Mouse (Mus musculus) layer of hippocampus, adult 9-10 months (tissue): Measurements from ENCODE around the gene Ccl24.

ENCODE experiments used
- DNase-seq: peaks from one replicate; pipeline ENCODE4 v3.0.0; 2022; ENCODE audit warnings: low spot score

Gene Ccl24

DNA sequence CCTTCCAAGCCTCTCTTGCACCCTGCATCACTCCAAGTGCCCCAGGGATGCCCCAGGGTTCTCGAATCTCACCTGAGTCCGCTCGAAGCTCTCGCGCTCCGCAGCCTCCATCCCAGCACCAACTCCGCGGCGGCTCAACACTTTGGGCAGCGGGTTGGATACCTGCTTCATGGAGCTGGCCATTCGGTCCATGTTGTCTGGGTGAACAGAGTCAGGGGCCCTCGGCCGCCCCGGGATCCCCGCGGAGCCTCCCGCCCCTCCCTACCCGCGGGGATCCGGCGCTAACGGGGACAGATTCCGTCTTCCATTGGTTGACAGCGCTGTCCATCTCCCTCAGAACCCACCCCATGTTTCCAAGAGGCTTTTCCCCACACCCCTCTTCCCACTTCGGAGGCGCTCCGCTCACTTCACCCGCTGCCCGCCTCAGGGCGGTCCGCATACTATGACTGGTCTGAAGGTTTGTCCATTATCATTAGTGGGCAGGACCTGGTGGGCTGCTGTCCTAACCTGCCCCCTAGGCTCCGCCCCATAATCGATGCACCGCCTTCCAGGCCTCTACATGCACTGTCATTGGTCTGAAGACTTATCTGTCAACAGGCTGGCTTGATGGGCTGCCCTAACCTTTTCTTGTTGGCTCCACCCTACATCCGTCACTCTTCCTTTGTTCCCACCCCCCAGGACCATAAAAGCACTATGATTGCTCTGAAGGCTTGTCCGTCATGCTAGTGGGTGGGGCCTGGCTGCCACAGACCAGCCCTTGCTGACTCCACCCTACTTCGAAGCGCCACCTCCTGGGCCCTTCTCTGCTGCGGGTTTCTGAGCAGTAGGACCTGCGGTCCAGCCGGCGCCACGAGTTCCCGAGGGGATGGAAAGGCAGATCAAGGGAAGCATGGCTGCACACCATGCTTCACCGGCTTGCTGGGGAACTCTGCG is 27.7 kb downstream of the Ccl24 start, which contains the start of gene Hip1:
Gene Hip1 (minus strand): TSS at position 256 of the 933 bp plus-strand sequence.
- peak; percentile 100 for DNase-seq

DNA sequence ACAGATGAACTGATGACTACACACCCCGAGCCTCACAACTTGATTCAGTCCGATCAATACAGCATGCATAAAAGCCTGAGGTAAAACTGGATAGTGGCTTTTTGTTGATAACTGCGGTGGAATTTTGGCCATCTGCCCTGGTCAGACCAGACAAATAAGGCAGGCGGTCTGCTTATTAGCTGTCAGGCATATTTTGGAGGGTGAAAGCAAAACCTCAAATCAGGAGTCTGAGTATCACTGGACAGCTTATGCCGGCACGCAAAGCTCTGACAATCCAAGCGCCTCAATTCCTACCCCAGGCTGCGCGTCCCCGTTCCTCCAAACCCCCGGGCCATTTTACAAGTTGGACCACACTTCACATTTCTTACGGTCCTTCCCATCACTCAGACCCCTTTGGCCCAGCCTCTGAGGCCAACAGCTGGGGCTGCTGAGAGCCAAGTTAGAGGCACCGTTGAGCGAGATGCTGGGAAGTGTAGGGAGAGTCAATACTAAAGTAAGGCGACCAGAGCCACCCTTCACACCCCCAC is 28.8 kb downstream of the Ccl24 start:
- DNase-seq, result no peak

GRCm38 (mm10) chr5:135537794-135538214 is 35.0 kb downstream of the Ccl24 start:
- DNase-seq, result no peak

GRCm38 (mm10) chr5:135537326-135537725 is 35.5 kb downstream of the Ccl24 start:
- DNase-seq, result no peak

DNA sequence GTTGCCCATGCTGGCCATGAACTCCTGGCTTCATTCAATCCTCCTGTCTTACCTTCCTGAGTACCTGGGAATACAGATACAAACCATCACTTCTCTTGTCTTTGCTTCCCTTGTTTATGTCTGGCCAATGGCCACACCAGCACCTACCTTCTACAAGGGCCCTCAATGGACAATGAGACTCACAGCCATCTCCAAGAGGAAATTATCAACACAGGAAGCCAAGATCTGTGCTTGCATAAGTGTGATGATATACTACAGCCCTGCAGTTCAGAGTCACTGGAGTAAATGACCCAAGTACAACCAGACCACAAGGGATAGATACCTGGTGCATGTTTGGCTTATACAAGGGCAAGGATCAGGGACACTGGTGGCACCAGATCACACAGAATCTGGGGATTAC is 37.0 kb downstream of the Ccl24 start:
- DNase-seq, result no peak

GRCm38 (mm10) chr5:135533431-135533830 is 39.4 kb downstream of the Ccl24 start:
- no peak for DNase-seq

DNA sequence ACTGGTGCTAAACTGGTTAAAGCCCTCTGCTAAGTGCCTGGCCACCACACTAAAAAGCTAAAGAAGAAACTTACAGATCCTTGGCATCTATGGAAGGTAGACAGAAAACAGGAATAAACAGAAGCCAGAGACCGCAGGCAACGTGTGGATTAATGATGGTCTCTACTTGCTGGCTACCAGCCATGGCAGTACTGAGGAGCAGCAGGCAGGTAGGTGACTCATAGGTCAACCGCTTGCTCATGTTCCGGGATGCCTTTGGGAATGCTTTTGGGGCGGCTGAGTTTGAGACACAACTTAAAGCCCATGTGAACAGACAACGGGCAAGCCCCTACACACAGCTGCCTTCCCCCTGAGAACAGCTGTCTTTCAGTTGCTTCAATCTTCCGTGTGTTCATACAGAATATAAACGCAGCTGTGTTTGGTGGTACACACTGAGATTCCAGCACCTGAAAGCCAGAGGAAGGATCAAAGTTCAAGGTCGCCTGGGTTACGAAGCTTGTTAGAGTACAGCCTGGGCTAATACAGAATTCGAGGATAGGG is 41.5 kb downstream of the Ccl24 start:
- DNase-seq, result no peak

- no peak for DNase-seq
Measured at GRCm38 (mm10) chr5:135529964-135530363, 42.9 kb downstream of the Ccl24 start.

- no peak for DNase-seq
Measured at GRCm38 (mm10) chr5:135529310-135529709, 43.5 kb downstream of the Ccl24 start.

DNA sequence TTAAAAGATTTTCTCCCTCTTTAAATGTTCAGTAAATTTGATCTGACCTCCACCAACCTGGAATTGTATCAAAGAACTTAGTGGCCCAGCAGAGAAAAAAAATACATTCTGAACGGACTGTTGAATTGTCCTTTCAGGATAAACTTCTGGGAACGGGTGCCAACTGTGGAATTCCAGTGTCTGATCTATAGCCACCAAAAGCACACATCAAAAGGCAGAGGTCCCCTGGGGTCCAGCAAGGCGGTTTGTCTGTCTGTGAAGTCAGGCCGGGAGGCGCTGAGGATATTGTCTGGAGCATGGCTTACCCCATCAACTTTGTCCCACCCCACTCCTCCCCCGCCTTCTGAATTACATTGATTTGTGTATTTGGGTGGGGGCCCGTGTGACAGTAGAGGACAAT is 44.9 kb downstream of the Ccl24 start:
- no peak for DNase-seq

- DNase-seq, result no peak
Measured at GRCm38 (mm10) chr5:135524660-135525560, 47.9 kb downstream of the Ccl24 start.

DNA sequence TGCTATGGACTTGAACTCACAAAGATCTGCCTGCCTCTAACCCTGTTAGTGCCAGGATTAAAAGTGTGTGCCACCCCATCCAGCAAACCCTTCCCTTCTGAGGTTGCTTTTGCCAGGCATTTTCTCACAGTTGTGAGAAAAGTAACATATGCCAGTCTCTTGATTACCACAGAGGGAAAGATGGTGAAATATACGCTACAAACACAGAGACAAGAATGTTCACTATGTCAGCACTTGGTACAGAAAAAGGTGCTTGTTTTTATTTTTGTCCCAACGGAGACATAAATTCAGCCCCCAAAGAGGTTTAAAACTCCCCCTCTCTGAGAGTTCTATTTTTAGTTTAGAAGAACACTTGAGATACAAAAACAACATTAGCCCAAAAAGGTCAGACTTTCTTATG is 48.8 kb downstream of the Ccl24 start:
- DNase-seq, result no peak

DNA sequence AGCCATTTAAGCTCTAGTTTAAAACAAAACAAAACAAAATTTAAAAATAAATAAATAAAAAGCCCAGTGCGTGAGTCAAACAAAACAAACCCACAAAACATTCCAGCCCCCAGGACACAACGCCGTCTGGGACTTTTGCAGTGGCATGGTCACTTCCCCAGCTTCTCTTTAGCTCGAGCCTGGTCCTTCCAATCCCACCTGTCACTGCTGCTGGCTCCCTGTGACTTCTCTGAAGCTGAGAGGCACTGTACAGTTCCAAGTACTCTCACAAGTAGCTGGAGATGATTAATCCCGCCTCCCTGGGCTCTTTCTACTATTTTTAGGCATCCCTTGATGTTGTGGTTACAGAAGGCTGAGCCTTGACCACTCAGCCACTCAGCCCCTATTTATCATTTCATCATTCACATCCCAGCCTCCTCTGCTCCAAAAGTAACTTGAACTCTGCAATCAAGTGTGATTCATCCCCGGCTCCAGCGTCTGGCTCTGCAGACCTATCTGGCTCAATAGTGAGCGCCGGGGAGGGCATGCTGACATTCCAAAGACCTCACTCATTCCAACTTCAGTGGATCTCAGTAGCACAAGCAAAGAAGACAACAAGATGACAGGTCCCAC is 50.6 kb downstream of the Ccl24 start:
- no peak for DNase-seq
